Mouse (Mus musculus) embryonic facial prominence, embryonic 13.5 days (tissue): Measurements from ENCODE around the gene Tspan32. TPM values are rescaled to one million over a fixed set of nuclear protein-coding genes. Genes with fewer than 3 reads are reported as not detected.

Experiments used
- ATAC-seq: fragments of 200-750 bp; cut with Nextera tagmentation; 2 replicates; pipeline ENCODE4 v1.8.0; 2017; ENCODE audit warnings: low read depth; ENCODE audit not compliant: insufficient number of reproducible peaks, insufficient read depth, low FRiP score, low TSS enrichment
- H3K27ac ChIP-seq: fragments of 300-500 bp; sonication (generic); 2 replicates; pipeline ENCODE4 v1.5.1; 2015; ENCODE audit warnings: moderate library complexity, mild to moderate bottlenecking, inconsistent platforms
- H3K27me3 ChIP-seq: fragments of 300-500 bp; sonication (generic); 2 replicates; pipeline ENCODE4 v1.6.1; 2015; ENCODE audit warnings: mild to moderate bottlenecking, inconsistent platforms
- H3K36me3 ChIP-seq: fragments of 300-500 bp; sonication (generic); 2 replicates; pipeline ENCODE4 v1.6.1; 2015; ENCODE audit warnings: mild to moderate bottlenecking, inconsistent platforms
- H3K4me1 ChIP-seq: fragments of 300-500 bp; sonication (generic); 2 replicates; pipeline ENCODE4 v1.6.1; 2015; ENCODE audit warnings: inconsistent platforms
- H3K4me2 ChIP-seq: fragments of 300-500 bp; sonication (generic); 2 replicates; pipeline ENCODE4 v1.6.1; 2015; ENCODE audit warnings: moderate library complexity, mild to moderate bottlenecking, inconsistent platforms
- H3K4me3 ChIP-seq: fragments of 300-500 bp; sonication (generic); 2 replicates; pipeline ENCODE4 v1.5.1; 2015; ENCODE audit warnings: mild to moderate bottlenecking, inconsistent platforms
- H3K9ac ChIP-seq: fragments of 300-500 bp; sonication (generic); 2 replicates; pipeline ENCODE4 v1.6.1; 2015; ENCODE audit warnings: mild to moderate bottlenecking, inconsistent platforms
- H3K9me3 ChIP-seq: fragments of 300-500 bp; sonication (generic); 2 replicates; pipeline ENCODE4 v1.6.1; 2016; ENCODE audit warnings: inconsistent platforms
- WGBS: fragments of 180-500 bp; shearing (Covaris S2); methylation state at CpG from one replicate; pipeline ENCODE4 v1.1.7; 2015; ENCODE audit warnings: mixed read lengths; 5-methylcytosine and 5-hydroxymethylcytosine counted together
- polyA plus RNA-seq: library from polyadenylated mRNA; unstranded; fragments of >200 nt; fragmentation: Nextera tagmentation; extraction: Ambion mirVana; gene quantifications from 2 replicates; pipeline ENCODE4 v1.2.1, GENCODE M21; 2015

Gene Tspan32
- polyA plus RNA-seq, result 2.6 and 2.8 TPM in 2 replicates

DNA sequence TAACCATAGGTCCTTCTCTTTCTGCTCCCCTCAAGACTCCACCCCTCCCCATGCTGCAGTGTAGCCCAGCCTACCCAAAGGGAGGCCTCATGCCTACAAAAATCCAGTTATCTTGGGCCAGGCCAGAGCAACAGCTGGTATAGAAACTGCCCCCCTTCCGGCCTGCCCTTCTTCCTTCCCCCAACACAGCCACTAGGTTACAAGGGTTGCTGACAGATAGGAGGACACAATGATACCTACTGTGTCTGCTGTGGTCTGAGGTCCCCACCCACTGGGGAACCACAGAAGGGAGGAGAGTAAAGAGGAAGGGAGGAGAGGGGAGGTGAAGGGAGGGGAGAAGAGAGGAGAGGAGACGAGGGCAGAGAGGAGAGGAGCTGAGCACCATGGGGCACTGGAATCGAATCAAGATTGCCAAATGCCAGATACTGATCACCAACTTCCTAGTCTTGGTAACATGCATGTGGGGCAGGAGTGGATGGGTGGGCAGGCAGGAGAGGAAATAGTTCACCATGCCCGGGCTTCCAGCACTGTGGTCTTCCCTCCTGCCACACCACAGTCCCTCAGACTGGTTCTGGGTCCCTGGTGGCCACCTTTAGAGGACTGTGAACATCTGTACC, at the start of gene Tspan32:
Gene Tspan32, plus strand, starts transcription at position 320 of the 617 bp plus-strand sequence.
- Histone ChIP-seq H3K9ac (no peak within 1 kb of the TSS), H3K4me1 (peaks cover 27% of the 10 kb centered on the region), H3K36me3 (no peaks in the 10 kb centered on the region), H3K4me2 (no peak within 1 kb of the TSS), H3K27ac (no peak within 1 kb of the TSS; the same call in 1 of the 2 replicates), H3K27me3 (no peaks in the 10 kb centered on the region), H3K9me3 (no peaks in the 10 kb centered on the region), H3K4me3 (no peak within 1 kb of the TSS)
- WGBS, result 69% methylated on average over 4 of the region's 4 CpGs
- ATAC-seq, result no peak

DNA sequence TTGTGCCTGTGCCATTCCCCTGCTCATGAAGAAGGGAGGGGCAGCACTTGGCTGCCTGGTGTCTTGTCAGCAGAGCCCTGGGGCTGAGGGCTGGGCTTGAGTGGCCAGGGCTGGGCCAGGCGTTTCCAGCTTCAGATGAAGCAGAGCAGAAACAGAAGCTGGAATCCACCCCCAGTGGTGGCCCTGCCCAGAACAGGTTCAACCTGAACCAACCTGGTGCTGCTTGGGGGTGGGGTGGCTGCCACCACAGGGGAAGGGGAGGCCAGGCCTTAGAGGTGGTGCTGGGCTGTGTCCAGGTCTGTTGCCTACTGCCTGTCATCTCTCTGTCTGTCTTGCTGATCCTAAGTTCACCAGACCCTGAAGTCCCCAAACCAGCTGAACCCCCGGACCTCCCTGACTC, 48.8 kb upstream of the Tspan32 start:
- H3K4me3 ChIP-seq, result no peak overlapping the region
- no peaks in the 10 kb centered on the region for H3K4me1 ChIP-seq
- WGBS, result 57% methylated on average over 2 of the region's 2 CpGs
- H3K4me2 ChIP-seq, result no peak overlapping the region
- H3K27ac ChIP-seq, result no peak overlapping the region
- no peak for ATAC-seq
- no peak overlapping the region for H3K9ac ChIP-seq
- no peaks in the 10 kb centered on the region for H3K27me3 ChIP-seq
- H3K36me3 ChIP-seq, result no peaks in the 10 kb centered on the region
- no peaks in the 10 kb centered on the region for H3K9me3 ChIP-seq

DNA sequence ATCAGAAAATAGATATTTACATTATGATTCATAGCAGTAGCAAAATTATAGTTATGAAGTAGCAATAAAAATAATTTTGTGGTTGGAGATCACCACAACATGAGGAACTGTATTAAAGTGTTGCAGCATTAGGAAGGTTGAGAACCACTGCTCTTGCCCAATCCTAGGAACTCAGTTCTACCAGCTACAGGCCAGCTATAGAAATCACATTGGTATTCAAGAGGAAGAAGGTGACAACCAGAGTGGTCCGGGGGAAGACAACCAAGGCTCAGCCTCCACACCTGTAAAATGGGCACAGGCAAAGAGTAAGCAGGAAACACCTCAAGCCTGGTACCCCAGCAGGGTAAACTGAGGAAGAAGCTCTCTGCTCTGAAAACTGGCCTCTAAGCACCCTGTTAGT, 46.0 kb upstream of the Tspan32 start:
- no peak overlapping the region for H3K4me2 ChIP-seq
- H3K9ac ChIP-seq, result no peak overlapping the region
- no peak overlapping the region for H3K4me3 ChIP-seq
- no peak overlapping the region for H3K27ac ChIP-seq
- H3K9me3 ChIP-seq, result no peaks in the 10 kb centered on the region
- no peak for ATAC-seq
- WGBS, result 92% methylated on average over 1 of the region's 1 CpGs
- no peaks in the 10 kb centered on the region for H3K36me3 ChIP-seq
- H3K4me1 ChIP-seq, result no peaks in the 10 kb centered on the region
- H3K27me3 ChIP-seq, result peaks cover 4% of the 10 kb centered on the region; the same call in 1 of the 2 replicates

DNA sequence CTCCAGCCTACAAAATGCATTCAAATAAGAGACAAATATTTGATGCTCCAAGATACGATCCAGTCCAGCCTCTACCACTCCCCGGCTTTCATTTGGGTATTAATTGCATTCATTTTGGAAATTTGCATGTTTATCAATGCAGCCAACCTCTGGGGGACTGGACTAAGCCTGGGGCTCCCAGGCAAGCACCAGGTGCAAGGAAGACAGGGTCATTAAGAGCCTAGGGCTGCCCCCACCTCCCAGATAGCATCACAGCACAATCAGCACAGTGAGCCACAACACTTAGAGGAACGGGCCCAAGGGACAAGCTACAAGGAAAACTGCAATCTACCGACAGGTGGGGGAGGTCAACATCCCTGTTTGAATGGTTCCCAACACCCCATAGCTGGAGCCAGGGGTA, 45.1 kb upstream of the Tspan32 start:
- Histone ChIP-seq H3K9ac (no peak overlapping the region), H3K4me1 (no peaks in the 10 kb centered on the region), H3K27me3 (peaks cover 13% of the 10 kb centered on the region), H3K9me3 (no peaks in the 10 kb centered on the region), H3K27ac (no peak overlapping the region), H3K36me3 (no peaks in the 10 kb centered on the region), H3K4me3 (no peak overlapping the region), H3K4me2 (no peak overlapping the region)
- ATAC-seq, result no peak
- 70% methylated on average over 4 of the region's 4 CpGs for WGBS

DNA sequence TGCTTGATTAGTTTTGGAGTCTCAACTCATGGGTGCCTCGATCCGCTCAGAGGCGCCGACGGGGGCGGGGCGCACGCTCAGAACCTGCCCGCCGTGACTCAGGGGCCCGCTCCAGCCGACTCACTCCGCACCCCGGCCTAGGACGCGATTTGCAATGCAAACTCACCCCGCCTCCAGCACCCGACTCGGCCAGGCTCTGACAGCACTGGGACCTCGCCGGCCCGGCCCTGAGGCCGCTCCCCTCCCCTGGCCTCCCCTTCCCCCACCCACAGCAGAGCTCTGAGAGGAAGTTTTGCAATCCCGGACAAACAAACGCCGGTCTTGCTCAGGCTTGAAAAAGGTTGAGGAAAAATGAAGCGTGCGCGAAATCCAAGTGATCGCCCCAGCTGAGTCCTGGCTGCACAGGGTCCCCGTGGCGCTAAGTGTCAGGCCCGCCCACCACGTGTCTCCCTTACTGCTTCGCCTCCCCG, 37.4 kb upstream of the Tspan32 start:
- no peaks in the 10 kb centered on the region for H3K9me3 ChIP-seq
- peak overlapping the region; percentile 97 for H3K4me2 ChIP-seq
- 0 out of 2 replicates have a peak, but pooled peaks have one; percentile 39 for ATAC-seq
- 0 out of 2 replicates have a peak overlapping the region, but pooled peaks have one; percentile 16 for H3K27ac ChIP-seq
- H3K4me1 ChIP-seq, result peaks cover 22% of the 10 kb centered on the region
- H3K9ac ChIP-seq, result peak overlapping the region; percentile 60
- H3K36me3 ChIP-seq, result no peaks in the 10 kb centered on the region
- H3K27me3 ChIP-seq, result peaks cover 90% of the 10 kb centered on the region
- WGBS, result under 1% methylated on average over 36 of the region's 36 CpGs
- peak overlapping the region; percentile 50 for H3K4me3 ChIP-seq

DNA sequence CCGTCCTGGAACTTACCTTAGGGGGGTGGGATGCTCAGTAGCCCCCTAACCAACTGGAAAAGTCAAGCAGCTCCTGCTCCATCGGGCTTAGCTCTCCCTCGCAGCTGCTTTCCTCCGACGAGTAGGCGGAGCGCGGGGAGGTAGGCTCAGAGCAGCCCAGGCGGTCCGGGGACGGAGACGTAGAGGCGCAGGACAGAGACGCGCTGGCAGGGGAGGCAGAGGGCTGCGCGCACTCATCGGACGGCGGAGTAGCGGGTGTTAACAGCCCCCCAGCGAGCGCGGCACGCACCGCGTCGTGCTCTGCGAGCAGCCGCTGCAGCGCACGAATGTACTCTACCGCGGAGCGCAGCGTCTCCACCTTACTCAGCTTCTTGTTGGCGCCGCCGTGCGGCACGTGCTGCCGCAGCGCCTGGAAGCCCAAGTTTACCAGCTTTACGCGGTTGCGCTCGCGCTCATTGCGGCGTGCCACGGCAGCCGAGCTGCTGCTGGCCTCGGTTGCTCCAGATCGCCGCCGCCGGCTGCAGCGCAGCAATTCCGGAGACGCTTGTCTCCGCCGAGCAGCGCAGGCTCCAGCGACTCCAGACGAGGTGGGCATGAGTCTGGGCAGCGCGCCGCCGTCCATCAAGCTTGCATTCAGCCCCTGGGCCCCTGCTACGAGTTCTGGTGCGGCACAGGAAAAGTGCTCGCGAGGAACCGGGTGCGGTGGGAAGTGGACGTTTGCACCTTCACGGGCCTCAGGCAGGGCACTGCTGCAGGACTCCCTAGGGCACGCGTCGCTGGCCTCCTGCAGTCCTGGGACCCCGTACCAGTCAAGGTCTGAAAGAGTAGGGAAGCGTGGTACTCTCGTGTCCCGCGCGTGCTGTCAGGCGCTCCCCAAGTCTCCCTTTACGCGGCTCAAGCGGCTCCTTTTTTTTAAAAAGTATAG, 36.7 kb upstream of the Tspan32 start:
- H3K27me3 ChIP-seq, result peaks cover 92% of the 10 kb centered on the region
- WGBS, result under 1% methylated on average over 90 of the region's 90 CpGs
- no peaks in the 10 kb centered on the region for H3K36me3 ChIP-seq
- 0 out of 2 replicates have a peak overlapping the region, but pooled peaks have one; percentile 16 for H3K27ac ChIP-seq
- no peak for ATAC-seq
- no peaks in the 10 kb centered on the region for H3K9me3 ChIP-seq
- H3K4me3 ChIP-seq, result peak overlapping the region; percentile 50
- H3K4me1 ChIP-seq, result peaks cover 22% of the 10 kb centered on the region
- H3K4me2 ChIP-seq, result peak overlapping the region; percentile 97
- peak overlapping the region; percentile 60 for H3K9ac ChIP-seq

DNA sequence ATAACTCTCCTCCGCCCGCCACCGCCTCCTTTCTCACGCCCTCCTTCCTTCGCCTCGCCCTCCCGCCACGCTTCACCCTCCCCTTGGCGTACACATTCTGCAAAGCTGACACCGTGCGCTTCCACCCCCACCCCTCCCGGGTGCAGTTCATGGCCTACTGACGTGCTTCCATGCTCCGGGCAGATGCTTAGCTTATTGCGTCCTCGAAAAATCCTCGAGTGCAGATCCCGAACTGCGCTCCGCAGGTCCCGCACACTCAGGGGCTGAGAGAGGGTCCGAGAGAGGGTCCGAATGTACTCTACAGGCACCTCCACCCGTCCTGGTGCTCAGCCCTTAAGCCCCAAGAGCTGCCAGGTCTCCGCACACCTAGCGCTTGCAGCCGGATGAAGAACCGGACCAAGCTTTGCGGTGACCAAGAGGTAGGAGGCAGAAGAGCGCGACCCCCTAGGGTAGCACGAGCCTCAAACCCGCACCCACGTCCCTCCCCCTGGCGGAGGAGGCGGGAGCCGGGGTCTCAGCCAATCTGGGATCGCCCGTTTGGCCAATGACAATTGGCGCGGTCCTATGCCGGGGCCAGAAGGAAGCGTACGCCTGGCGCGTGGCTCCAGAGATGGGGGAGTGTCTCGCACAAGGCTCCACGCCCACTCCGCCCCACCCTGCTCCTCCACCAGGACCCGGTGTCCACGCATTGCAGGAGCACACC, 35.9 kb upstream of the Tspan32 start, which contains the start of gene Ascl2:
Gene Ascl2, minus strand, starts transcription at position 456 of the 703 bp plus-strand sequence.
- Histone ChIP-seq H3K9ac (peak within 1 kb of the TSS; percentile 60), H3K9me3 (no peaks in the 10 kb centered on the region)

DNA sequence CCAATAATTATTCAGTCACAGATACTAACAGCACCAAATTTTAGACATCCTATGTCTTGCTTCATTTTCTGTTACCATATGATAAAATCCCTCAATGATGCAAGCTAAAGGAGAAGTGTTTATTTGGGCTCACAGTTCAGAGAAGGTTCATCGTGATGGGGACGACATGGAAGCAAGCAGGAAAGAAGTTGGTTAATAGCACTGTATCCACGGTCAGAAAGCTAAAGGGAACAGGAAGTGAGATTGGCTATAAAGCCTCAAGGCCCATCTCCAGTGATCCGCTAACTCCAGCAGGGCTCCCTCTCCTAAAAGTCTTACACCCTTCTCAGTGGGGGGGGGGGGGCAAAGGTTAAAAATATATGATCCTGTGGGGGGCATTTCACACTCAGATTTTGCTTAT, 22.9 kb upstream of the Tspan32 start:
- no peak for ATAC-seq
- Histone ChIP-seq H3K4me3 (no peak overlapping the region), H3K4me2 (no peak overlapping the region), H3K9me3 (no peaks in the 10 kb centered on the region), H3K9ac (no peak overlapping the region), H3K36me3 (no peaks in the 10 kb centered on the region), H3K27ac (no peak overlapping the region), H3K4me1 (no peaks in the 10 kb centered on the region), H3K27me3 (peaks cover 2% of the 10 kb centered on the region; the same call in 1 of the 2 replicates)
- 73% methylated on average over 4 of the region's 4 CpGs for WGBS

More for the DNA sequence above, 35.9 kb upstream of the Tspan32 start, which contains the start of gene Ascl2:
- Histone ChIP-seq H3K27me3 (peaks cover 87% of the 10 kb centered on the region), H3K4me1 (peaks cover 22% of the 10 kb centered on the region), H3K27ac (no peak within 1 kb of the TSS), H3K36me3 (no peaks in the 10 kb centered on the region), H3K4me3 (peak within 1 kb of the TSS; percentile 50), H3K4me2 (peak within 1 kb of the TSS; percentile 97)
- no peak for ATAC-seq
- under 1% methylated on average over 51 of the region's 51 CpGs for WGBS

DNA sequence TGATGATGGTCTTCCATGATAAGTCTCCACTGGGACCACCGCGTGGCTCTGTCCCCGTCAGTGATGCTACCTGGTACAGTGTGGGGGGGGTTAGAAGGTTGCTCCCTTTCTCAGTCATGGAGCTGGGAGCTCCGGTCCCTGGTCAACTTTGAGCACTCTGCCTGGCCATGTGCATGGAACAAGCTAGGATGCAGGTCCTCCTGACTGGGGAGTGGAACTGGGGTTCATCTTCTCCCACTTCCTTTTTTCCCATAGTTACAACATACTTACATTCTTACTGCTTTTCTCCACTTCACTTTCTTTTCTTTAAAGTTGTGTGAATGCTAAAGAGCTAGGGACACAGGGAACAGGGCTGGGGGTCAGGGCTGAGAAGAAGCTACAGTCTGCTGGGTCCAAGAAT, 19.7 kb upstream of the Tspan32 start:
- H3K27me3 ChIP-seq, result no peaks in the 10 kb centered on the region
- no peaks in the 10 kb centered on the region for H3K9me3 ChIP-seq
- H3K4me3 ChIP-seq, result no peak overlapping the region
- no peak for ATAC-seq
- no peaks in the 10 kb centered on the region for H3K36me3 ChIP-seq
- H3K4me1 ChIP-seq, result peaks cover 6% of the 10 kb centered on the region; the same call in 1 of the 2 replicates
- H3K27ac ChIP-seq, result no peak overlapping the region
- H3K4me2 ChIP-seq, result no peak overlapping the region
- 96% methylated on average over 4 of the region's 4 CpGs for WGBS
- no peak overlapping the region for H3K9ac ChIP-seq

DNA sequence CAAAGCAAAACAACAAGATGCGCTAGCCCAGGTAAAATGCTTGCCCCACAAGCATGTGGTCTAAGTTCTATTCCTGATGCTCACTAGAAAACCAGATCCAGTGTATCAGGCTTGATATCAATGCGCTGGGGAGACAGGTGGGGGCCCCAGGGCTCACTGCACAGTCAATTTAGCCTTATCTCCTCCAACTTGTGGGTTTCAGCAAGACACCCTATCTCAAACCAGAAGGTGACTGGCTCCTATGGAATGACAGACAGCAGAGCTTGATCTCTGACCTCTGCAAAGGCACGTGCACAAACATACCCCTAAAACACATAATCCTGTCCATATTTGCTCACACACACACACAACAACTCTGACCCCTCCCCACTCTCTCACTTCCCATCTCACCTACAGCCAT, 17.1 kb upstream of the Tspan32 start:
- H3K36me3 ChIP-seq, result no peaks in the 10 kb centered on the region
- H3K4me3 ChIP-seq, result no peak overlapping the region
- no peak for ATAC-seq
- no peaks in the 10 kb centered on the region for H3K9me3 ChIP-seq
- H3K4me1 ChIP-seq, result peaks cover 7% of the 10 kb centered on the region; the same call in 1 of the 2 replicates
- WGBS, result 77% methylated on average over 3 of the region's 3 CpGs
- H3K9ac ChIP-seq, result no peak overlapping the region
- H3K27ac ChIP-seq, result no peak overlapping the region
- no peak overlapping the region for H3K4me2 ChIP-seq
- H3K27me3 ChIP-seq, result no peaks in the 10 kb centered on the region

DNA sequence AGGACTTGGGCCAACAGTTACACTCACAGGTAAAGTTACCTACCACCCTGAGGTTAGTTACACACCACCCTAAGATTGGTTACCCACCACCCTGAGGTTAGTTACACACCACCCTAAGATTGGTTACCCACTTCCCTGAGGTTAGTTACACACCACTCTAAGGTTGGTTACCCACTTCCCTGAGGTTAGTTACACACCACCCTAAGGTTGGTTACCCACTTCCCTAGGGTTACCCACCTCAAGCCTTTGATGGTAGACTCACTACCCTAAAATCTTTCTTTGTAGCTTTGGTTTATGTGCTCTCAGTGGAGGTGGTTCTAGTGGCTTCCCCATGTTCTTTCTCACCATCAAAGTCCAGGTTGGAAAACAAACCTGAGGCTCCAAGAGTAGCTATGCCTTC, 9.8 kb upstream of the Tspan32 start:
- Histone ChIP-seq H3K4me2 (no peak overlapping the region), H3K27me3 (no peaks in the 10 kb centered on the region), H3K27ac (no peak overlapping the region), H3K9me3 (no peaks in the 10 kb centered on the region), H3K36me3 (no peaks in the 10 kb centered on the region), H3K4me3 (no peak overlapping the region), H3K9ac (no peak overlapping the region), H3K4me1 (0 out of 2 replicates have a peak, but pooled peaks cover 2% of the 10 kb centered on the region)
- no peak for ATAC-seq
